Mouse (Mus musculus) embryo, embryonic 9.5 days (tissue): ENCODE data around the gene Gm11238.
"Not testable (repeated sequence)": the region's sequence is repeated elsewhere in the genome, so short reads cannot be mapped to it uniquely, and the experiment has no call there.

Source experiments
- DNase-seq: peaks from one replicate; pipeline ENCODE4 v3.0.0-alpha.2; 2017; ENCODE audit errors: extremely low spot score

Gene Gm11238

DNA sequence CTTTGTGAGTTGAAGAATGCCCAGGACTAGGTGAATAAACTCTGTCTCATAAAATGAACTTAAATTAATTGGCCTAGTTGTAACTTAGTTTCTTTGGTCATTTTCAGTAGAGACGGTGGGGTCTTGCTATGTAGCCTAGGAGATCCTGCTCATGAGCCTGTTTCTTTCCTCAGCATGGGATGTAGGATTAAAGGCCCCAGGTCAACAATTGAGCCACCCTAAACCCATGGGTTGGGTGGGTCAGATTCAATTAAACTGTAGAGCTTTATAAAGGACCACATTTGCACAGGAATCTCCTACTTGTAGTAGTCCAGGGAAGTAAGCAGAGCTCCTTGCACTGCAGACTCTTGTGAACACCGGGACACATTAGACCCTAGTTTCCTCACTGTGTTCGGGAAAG lies at the start of gene Gm11238:
Gene Gm11238, plus strand, starts transcription at position 301 of the 400 bp plus-strand sequence.
- DNase-seq, result not testable (repeated sequence)

DNA sequence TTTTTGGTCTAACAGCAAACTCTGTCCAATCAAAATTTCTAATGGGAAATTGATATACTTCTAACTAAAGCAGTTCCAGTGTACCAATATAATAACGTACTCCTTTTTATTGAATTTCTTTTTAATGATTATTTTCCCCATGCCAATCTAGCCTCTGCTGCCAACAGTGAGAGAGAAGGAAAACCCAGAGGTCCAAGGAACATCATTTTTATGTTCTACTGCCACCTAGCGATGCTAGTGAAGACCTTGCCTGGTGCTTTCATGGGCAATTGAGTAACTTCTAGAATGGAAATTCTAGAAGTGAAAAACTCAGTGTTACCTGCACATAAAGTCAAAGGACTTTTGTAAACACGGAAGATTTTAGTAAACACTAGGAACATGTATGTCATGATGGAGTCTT lies 8.4 kb upstream of the Gm11238 start:
- DNase-seq, result peak; percentile 19

DNA sequence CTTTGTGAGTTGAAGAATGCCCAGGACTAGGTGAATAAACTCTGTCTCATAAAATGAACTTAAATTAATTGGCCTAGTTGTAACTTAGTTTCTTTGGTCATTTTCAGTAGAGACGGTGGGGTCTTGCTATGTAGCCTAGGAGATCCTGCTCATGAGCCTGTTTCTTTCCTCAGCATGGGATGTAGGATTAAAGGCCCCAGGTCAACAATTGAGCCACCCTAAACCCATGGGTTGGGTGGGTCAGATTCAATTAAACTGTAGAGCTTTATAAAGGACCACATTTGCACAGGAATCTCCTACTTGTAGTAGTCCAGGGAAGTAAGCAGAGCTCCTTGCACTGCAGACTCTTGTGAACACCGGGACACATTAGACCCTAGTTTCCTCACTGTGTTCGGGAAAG lies 15.0 kb downstream of the Gm11238 start, which contains the start of gene Gm11237:
Gene Gm11237, plus strand, starts transcription at position 301 of the 400 bp plus-strand sequence.
- DNase-seq, result not testable (repeated sequence)

DNA sequence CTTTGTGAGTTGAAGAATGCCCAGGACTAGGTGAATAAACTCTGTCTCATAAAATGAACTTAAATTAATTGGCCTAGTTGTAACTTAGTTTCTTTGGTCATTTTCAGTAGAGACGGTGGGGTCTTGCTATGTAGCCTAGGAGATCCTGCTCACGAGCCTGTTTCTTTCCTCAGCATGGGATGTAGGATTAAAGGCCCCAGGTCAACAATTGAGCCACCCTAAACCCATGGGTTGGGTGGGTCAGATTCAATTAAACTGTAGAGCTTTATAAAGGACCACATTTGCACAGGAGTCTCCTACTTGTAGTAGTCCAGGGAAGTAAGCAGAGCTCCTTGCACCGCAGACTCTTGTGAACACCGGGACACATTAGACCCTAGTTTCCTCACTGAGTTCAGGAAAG lies 30.1 kb downstream of the Gm11238 start, which contains the start of gene Gm11236:
Gene Gm11236, plus strand, starts transcription at position 301 of the 400 bp plus-strand sequence.
- DNase-seq, result not testable (repeated sequence)

DNA sequence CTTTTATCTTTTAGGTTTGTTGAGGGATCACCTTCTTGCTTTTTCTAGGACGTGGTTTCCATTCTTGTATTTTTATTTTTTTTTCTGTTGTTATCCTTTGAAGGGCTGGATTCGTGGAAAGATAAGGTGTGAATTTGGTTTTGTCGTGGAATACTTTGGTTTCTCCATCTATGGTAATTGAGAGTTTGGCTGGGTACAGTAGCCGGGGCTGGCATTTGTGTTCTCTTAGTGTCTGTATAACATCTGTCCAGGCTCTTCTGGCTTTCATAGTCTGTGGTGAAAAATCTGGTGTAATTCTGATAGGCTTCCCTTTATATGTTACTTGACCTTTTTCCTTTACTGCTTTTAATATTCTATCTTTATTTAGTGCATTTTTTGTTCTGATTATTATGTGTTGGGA lies 54.2 kb downstream of the Gm11238 start:
- not testable (repeated sequence) for DNase-seq

DNA sequence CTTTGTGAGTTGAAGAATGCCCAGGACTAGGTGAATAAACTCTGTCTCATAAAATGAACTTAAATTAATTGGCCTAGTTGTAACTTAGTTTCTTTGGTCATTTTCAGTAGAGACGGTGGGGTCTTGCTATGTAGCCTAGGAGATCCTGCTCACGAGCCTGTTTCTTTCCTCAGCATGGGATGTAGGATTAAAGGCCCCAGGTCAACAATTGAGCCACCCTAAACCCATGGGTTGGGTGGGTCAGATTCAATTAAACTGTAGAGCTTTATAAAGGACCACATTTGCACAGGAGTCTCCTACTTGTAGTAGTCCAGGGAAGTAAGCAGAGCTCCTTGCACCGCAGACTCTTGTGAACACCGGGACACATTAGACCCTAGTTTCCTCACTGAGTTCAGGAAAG lies 60.4 kb downstream of the Gm11238 start, which contains the start of gene Gm11239:
Gene Gm11239, plus strand, starts transcription at position 301 of the 400 bp plus-strand sequence.
- DNase-seq, result not testable (repeated sequence)

DNA sequence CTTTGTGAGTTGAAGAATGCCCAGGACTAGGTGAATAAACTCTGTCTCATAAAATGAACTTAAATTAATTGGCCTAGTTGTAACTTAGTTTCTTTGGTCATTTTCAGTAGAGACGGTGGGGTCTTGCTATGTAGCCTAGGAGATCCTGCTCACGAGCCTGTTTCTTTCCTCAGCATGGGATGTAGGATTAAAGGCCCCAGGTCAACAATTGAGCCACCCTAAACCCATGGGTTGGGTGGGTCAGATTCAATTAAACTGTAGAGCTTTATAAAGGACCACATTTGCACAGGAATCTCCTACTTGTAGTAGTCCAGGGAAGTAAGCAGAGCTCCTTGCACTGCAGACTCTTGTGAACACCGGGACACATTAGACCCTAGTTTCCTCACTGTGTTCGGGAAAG lies 75.5 kb downstream of the Gm11238 start, which contains the start of gene Gm428:
Gene Gm428, plus strand, starts transcription at position 301 of the 400 bp plus-strand sequence.
- not testable (repeated sequence) for DNase-seq
